Mouse (Mus musculus): ENCODE results near the gene Ctsll3.

Gene Ctsll3

GRCm38 (mm10) chr13:60802749-60803148, at the start of gene Ctsll3:
Ctsll3 (minus strand) TSS chr13:60802849.
- in situ Hi-C loops (cut with MboI, MseI) = no loop called here

- in situ Hi-C loops (cut with MboI, MseI) = no loop called here
These were observed 45.8 kb upstream of the Ctsll3 start for GRCm38 (mm10) chr13:60848241-60849120.

- in situ Hi-C loops (cut with MboI, MseI) = no loop called here
These were observed 40.5 kb upstream of the Ctsll3 start for GRCm38 (mm10) chr13:60843153-60843552.

GRCm38 (mm10) chr13:60842703-60843102, 40.1 kb upstream of the Ctsll3 start:
- in situ Hi-C loops (cut with MboI, MseI) = no loop called here

GRCm38 (mm10) chr13:60839353-60839902, 36.8 kb upstream of the Ctsll3 start:
- in situ Hi-C loops (cut with MboI, MseI) = no loop called here

- in situ Hi-C loops (cut with MboI, MseI) = loop anchor here (10.0 kb wide), 2 partner anchors 139 to 419 kb away; no protein-coding TSS in a partner anchor
These were observed 23.4 kb upstream of the Ctsll3 start for GRCm38 (mm10) chr13:60826052-60826451.

- in situ Hi-C loops (cut with MboI, MseI) = loop anchor here (10.0 kb wide), 2 partner anchors 144 to 424 kb away; no protein-coding TSS in a partner anchor
These were observed 18.0 kb upstream of the Ctsll3 start for GRCm38 (mm10) chr13:60820486-60821175.

GRCm38 (mm10) chr13:60819469-60819868, 16.8 kb upstream of the Ctsll3 start:
- in situ Hi-C loops (cut with MboI, MseI) = no loop called here

GRCm38 (mm10) chr13:60813722-60814121, 11.1 kb upstream of the Ctsll3 start:
- in situ Hi-C loops (cut with MboI, MseI) = no loop called here

- in situ Hi-C loops (cut with MboI, MseI) = no loop called here
These were observed 10.1 kb upstream of the Ctsll3 start for GRCm38 (mm10) chr13:60812768-60813167.

GRCm38 (mm10) chr13:60809690-60810089, 7.0 kb upstream of the Ctsll3 start:
- in situ Hi-C loops (cut with MboI, MseI) = loop anchor here in 1 of 2 experiments (5.0 kb wide), 1 partner anchor 62 kb away; no protein-coding TSS in a partner anchor

- in situ Hi-C loops (cut with MboI, MseI) = no loop called here
These were observed 13.2 kb downstream of the Ctsll3 start for GRCm38 (mm10) chr13:60789466-60789865.

- in situ Hi-C loops (cut with MboI, MseI) = no loop called here
These were observed 16.4 kb downstream of the Ctsll3 start, which contains the start of gene BC051665 for GRCm38 (mm10) chr13:60786264-60786663. BC051665 (minus strand) TSS chr13:60786364.

- in situ Hi-C loops (cut with MboI, MseI) = loop anchor here in 1 of 2 experiments (5.0 kb wide), 1 partner anchor 1776 kb away; no protein-coding TSS in a partner anchor
These were observed 19.3 kb downstream of the Ctsll3 start for GRCm38 (mm10) chr13:60783301-60783700.

- in situ Hi-C loops (cut with MboI, MseI) = loop anchor here in 1 of 2 experiments (5.0 kb wide), 1 partner anchor 1773 kb away; no protein-coding TSS in a partner anchor
These were observed 22.1 kb downstream of the Ctsll3 start for GRCm38 (mm10) chr13:60780534-60780933.

GRCm38 (mm10) chr13:60761161-60761560, 41.5 kb downstream of the Ctsll3 start:
- in situ Hi-C loops (cut with MboI, MseI) = loop anchor here (5.0 to 25.0 kb wide), 3 partner anchors 486 to 899 kb away; partner anchors contain the start of gene Cts8 (in 1 of the 2)

- in situ Hi-C loops (cut with MboI, MseI) = loop anchor here (5.0 to 25.0 kb wide), 3 partner anchors 487 to 898 kb away; partner anchors contain the start of gene Cts8 (in 1 of the 2)
These were observed 42.3 kb downstream of the Ctsll3 start for GRCm38 (mm10) chr13:60760392-60760791.

GRCm38 (mm10) chr13:60759136-60759535, 43.5 kb downstream of the Ctsll3 start:
- in situ Hi-C loops (cut with MboI, MseI) = loop anchor here in 1 of 2 experiments (25.0 kb wide), 1 partner anchor 897 kb away; no protein-coding TSS in a partner anchor

GRCm38 (mm10) chr13:60757292-60757691, 45.4 kb downstream of the Ctsll3 start:
- in situ Hi-C loops (cut with MboI, MseI) = loop anchor here in 1 of 2 experiments (25.0 kb wide), 1 partner anchor 895 kb away; no protein-coding TSS in a partner anchor

GRCm38 (mm10) chr13:60755251-60755650, 47.4 kb downstream of the Ctsll3 start:
- in situ Hi-C loops (cut with MboI, MseI) = loop anchor here in 1 of 2 experiments (25.0 kb wide), 1 partner anchor 893 kb away; no protein-coding TSS in a partner anchor

- in situ Hi-C loops (cut with MboI, MseI) = loop anchor here in 1 of 2 experiments (25.0 kb wide), 1 partner anchor 891 kb away; no protein-coding TSS in a partner anchor
These were observed 49.4 kb downstream of the Ctsll3 start for GRCm38 (mm10) chr13:60753216-60753615.
